8 mouse cellular contexts compared by ENCODE assay signal in the genomic region with DNA sequence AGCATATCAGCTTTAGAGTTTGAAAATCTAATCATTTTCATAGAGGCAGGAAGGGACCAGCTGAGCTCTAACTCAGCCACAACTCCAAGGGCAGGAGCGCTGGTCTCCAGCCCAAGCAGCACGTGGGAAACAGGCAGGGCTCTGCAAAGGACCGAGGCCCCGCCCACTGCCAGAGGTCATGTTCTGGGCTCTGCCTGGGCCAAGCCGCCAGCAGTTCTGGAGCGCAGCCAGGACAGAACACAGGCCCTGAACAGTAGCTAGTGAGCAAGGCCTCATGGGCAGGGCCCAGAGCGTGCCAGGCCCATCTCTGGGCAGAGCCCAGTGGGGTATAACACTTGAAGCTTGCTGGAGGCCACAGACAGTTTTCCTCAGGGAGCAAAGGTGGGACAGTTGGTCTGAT.
A peak's percentile ranks its signal among the peaks of the same experiment; 100 is the strongest.
DNase-seq lines count a peak whose midpoint lies in the region; ATAC-seq and TF ChIP-seq lines count a peak whose summit lies in the region.

No protein-coding gene starts in this region.

- H3K36me3 ChIP-seq in embryonic facial prominence, embryonic 11.5 days (replicated peaks; ENCODE audit: control insufficient read depth, insufficient read depth, low read depth, low read length): no peaks in the 10 kb centered on the region
- H3K36me3 ChIP-seq in heart, adult 2 months (ENCODE audit: control insufficient read depth, insufficient read depth, low read length): no peaks in the 10 kb centered on the region
- no peaks in the 10 kb centered on the region for H3K36me3 ChIP-seq in kidney, adult 2 months (ENCODE audit: control insufficient read depth, insufficient read depth, low read length)
- no peaks in the 10 kb centered on the region for H3K36me3 ChIP-seq in stomach, embryonic 14.5 days (ENCODE audit: control insufficient read depth, insufficient read depth, low read length)

- 0 out of 2 replicates have a peak overlapping the region, but pooled peaks have one; percentile 8 for H3K4me2 ChIP-seq in embryonic facial prominence, embryonic 11.5 days (ENCODE audit: low read depth, low read length)
- no peak overlapping the region for H3K4me2 ChIP-seq in stomach, embryonic 14.5 days (replicated peaks; ENCODE audit: low read depth, low read length)

- no peaks in the 10 kb centered on the region; the same call in 1 of the 2 replicates for H3K27me3 ChIP-seq in embryonic facial prominence, embryonic 11.5 days (ENCODE audit: control insufficient read depth, insufficient read depth, low read length)
- no peaks in the 10 kb centered on the region for H3K27me3 ChIP-seq in heart, adult 2 months (ENCODE audit: control insufficient read depth, insufficient read depth, low read length)
- H3K27me3 ChIP-seq in kidney, adult 2 months (replicated peaks; ENCODE audit: control insufficient read depth, insufficient read depth, low read length): no peaks in the 10 kb centered on the region
- H3K27me3 ChIP-seq in stomach, embryonic 14.5 days (ENCODE audit: control insufficient read depth, insufficient read depth, low read length): no peaks in the 10 kb centered on the region

- no peak overlapping the region for H3K9ac ChIP-seq in embryonic facial prominence, embryonic 11.5 days (replicated peaks; ENCODE audit: low read length)
- no peak overlapping the region for H3K9ac ChIP-seq in heart, adult 2 months (ENCODE audit: low read depth, low read length)
- H3K9ac ChIP-seq in stomach, embryonic 14.5 days (replicated peaks; ENCODE audit: low read depth, low read length): no peak overlapping the region

- DNase-seq in adrenal gland, postnatal 14 days: peak; percentile 96
- peak; percentile 51 for DNase-seq in embryonic facial prominence, embryonic 11.5 days (ENCODE audit: low spot score)
- DNase-seq in heart, adult 2 months: peak; percentile 89 to 93
- DNase-seq in kidney, adult 2 months: peak; percentile 99
- peak; percentile 70 to 81 for DNase-seq in left cerebral cortex, postnatal 25 days (ENCODE audit: low spot score in 2 of 2)

- no peaks in the 10 kb centered on the region for H3K79me2 ChIP-seq in heart, adult 2 months (replicated peaks; ENCODE audit: control insufficient read depth, insufficient read depth, low read length)

- TF ChIP-seq EP300 in heart, adult 2 months (IDR thresholded peaks at IDR 0.05; ENCODE audit: insufficient read depth, low read depth, low read length): 0 out of 2 replicates have a peak, but pooled peaks have one; percentile 24

- TF ChIP-seq CTCF in heart, adult 2 months (IDR thresholded peaks at IDR 0.05): no peak
- no peak for TF ChIP-seq CTCF in kidney, adult 2 months (conservative IDR thresholded peaks at IDR 0.05; ENCODE audit: insufficient read depth, insufficient read length, low read depth, low read length)

- ATAC-seq in embryonic facial prominence, embryonic 11.5 days (replicated peaks; ENCODE audit: insufficient number of reproducible peaks, low FRiP score, low TSS enrichment, low read depth): no peak
- ATAC-seq in megakaryocyte-erythroid progenitor cell, adult 5-6 weeks (replicated peaks; ENCODE audit: low FRiP score, low TSS enrichment, poor library complexity, severe bottlenecking): peak; percentile 83
- peak; percentile 82 for ATAC-seq in stomach, embryonic 14.5 days (ENCODE audit: insufficient number of reproducible peaks, insufficient read depth, low FRiP score, low read depth)
- ATAC-seq in erythroid progenitor cell, adult 5-6 weeks (replicated peaks; ENCODE audit: low FRiP score, poor library complexity, severe bottlenecking): no peak

- H3K27ac ChIP-seq in embryonic facial prominence, embryonic 11.5 days (replicated peaks; ENCODE audit: low read depth, low read length): no peak overlapping the region
- H3K27ac ChIP-seq in heart, adult 2 months: peak overlapping the region; percentile 67
- peak overlapping the region; percentile 66 for H3K27ac ChIP-seq in kidney, adult 2 months (ENCODE audit: insufficient read depth, low read depth, low read length)
- peak overlapping the region; percentile 75 for H3K27ac ChIP-seq in stomach, embryonic 14.5 days (ENCODE audit: low read length)

- intact Hi-C loops in heart, adult 2 months (cut with DNase I): loop anchor here (5.0 kb wide), 1 partner anchor 140 kb away; the partner anchor contains the start of gene Prdm16
- intact Hi-C loops in left cerebral cortex, postnatal 25 days (cut with DNase I): no loop called here

- TF ChIP-seq POLR2A in heart, adult 2 months (IDR thresholded peaks at IDR 0.05; ENCODE audit: insufficient read depth, low read depth, low read length): no peak
- TF ChIP-seq POLR2A in kidney, adult 2 months (IDR thresholded peaks at IDR 0.05; ENCODE audit: low read depth, low read length): no peak

- peaks cover 21% of the 10 kb centered on the region for H3K4me1 ChIP-seq in embryonic facial prominence, embryonic 11.5 days (ENCODE audit: control insufficient read depth, insufficient read depth, low read length)
- H3K4me1 ChIP-seq in heart, adult 2 months (ENCODE audit: control insufficient read depth, insufficient read depth, low read length): peaks cover 14% of the 10 kb centered on the region
- peaks cover 28% of the 10 kb centered on the region for H3K4me1 ChIP-seq in kidney, adult 2 months (ENCODE audit: control insufficient read depth, insufficient read depth, low read length)
- peaks cover 47% of the 10 kb centered on the region for H3K4me1 ChIP-seq in stomach, embryonic 14.5 days (ENCODE audit: control insufficient read depth, insufficient read depth, low read length)

- no peak overlapping the region for H3K4me3 ChIP-seq in embryonic facial prominence, embryonic 11.5 days (ENCODE audit: low read depth, low read length)
- H3K4me3 ChIP-seq in heart, adult 2 months: no peak overlapping the region
- no peak overlapping the region for H3K4me3 ChIP-seq in kidney, adult 2 months (ENCODE audit: insufficient read depth, low read depth, low read length)
- H3K4me3 ChIP-seq in stomach, embryonic 14.5 days (ENCODE audit: low read depth, low read length): no peak overlapping the region

- no peaks in the 10 kb centered on the region for H3K9me3 ChIP-seq in embryonic facial prominence, embryonic 11.5 days (replicated peaks; ENCODE audit: control insufficient read depth, low read length)
- no peaks in the 10 kb centered on the region for H3K9me3 ChIP-seq in stomach, embryonic 14.5 days (ENCODE audit: control insufficient read depth, low read depth, low read length)

- WGBS in embryonic facial prominence, embryonic 11.5 days: 10% methylated on average over 7 of the region's 7 CpGs
- WGBS in heart, adult 2 months: 6% methylated on average over 7 of the region's 7 CpGs
- 16% methylated on average over 7 of the region's 7 CpGs for WGBS in kidney, adult 2 months
- WGBS in stomach, embryonic 14.5 days: 10% methylated on average over 7 of the region's 7 CpGs

Comparison
In these comparisons a context has a peak if more than half of its experiments do, and no peak if none do; other contexts are left out.
1. ATAC-seq: peak in megakaryocyte-erythroid progenitor cell, adult 5-6 weeks (single experiment) and stomach, embryonic 14.5 days (single experiment); none in embryonic facial prominence, embryonic 11.5 days (single experiment) and erythroid progenitor cell, adult 5-6 weeks (single experiment).
2. Peak in every context shown above with its lines, with median percentiles within 50 percentile points of each other: DNase-seq.